Mouse (Mus musculus) erythroblast, adult 5-6 weeks (primary cell): ENCODE data around the gene Znrf3. TPM values are rescaled to one million over a fixed set of nuclear protein-coding genes. Genes with fewer than 3 reads are reported as not detected.

Experiments used
- ATAC-seq: replicated peaks from 2 replicates; pipeline ENCODE4 v1.8.0; 2016; ENCODE audit warnings: moderate number of reproducible peaks, mild to moderate bottlenecking, moderate TSS enrichment, inconsistent platforms; ENCODE audit not compliant: poor library complexity, low FRiP score, severe bottlenecking
- total RNA-seq, 2 experiments: library from RNA; stranded (forward) in 1 of 2; stranded (reverse) in 1 of 2; fragments of 150-400 nt in 1 of 2; fragments of 200-764, 138-1000 nt in 1 of 2; gene quantifications; 2 replicates each; pipeline versions ENCODE4 v1.2.3 to v1.2.4; 2015 to 2017; ENCODE audit warnings: low replicate concordance in 2 of 2

Gene Znrf3
- total RNA-seq, 2 experiments from 2014 or later, result 0.34 to 0.96 TPM

DNA sequence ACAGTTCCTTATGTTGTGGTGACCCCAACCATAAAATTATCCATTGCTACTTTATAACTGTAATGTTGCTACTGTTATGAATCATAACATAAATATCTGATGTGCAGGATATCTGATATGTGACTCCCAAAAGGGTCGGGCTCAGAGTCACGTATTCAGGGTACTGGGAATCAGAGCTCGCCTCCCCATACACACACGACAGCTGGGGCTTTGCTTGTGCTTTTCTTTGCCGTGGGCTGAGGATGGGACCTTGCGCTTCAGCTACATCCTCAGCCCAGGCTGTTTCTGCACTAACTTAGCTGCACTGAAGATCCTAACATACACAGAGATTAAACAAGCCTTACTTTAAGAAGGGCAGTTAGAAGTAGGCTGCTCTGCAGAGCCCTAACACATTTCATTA is 193.5 kb downstream of the Znrf3 start:
- ATAC-seq, result no peak

DNA sequence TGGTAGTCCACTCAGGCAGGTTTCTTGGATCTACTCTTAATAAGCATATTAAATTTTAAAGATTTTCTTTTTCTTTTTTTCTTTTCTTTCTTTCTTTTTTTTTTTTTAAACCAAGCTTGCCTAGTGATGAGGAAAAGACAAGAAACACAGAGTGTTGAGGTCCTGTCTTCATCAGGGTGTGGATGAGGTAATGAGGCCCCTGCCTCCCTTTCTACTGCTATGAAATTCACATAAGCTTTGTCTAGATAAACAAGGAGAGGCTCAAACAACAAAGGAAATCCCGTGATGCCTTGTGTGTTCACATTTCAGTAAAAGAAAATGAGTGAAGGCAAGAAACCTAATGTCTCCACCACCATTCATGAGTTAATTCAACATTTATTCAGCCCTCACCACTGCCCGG is 196.4 kb downstream of the Znrf3 start:
- ATAC-seq, result no peak

DNA sequence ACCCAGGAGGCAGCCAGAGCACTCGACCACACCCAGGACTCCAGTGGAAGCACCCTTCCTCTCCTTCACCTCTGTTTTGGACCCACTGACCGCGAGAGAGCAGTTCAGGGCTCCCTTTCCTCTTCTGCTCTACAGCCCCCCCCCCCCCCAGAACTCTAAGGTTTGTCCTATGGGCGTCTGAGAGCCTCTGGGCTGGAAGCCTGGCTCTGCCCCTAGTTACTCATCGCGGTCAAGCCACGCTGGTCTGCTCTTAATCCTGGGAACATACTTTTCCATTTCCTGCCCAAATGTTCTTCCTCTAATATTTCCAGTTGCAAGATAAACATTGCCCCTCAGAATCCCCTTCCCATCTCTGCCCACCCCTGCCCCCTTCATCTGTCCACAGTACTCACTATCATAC is 199.2 kb downstream of the Znrf3 start:
- ATAC-seq, result no peak

DNA sequence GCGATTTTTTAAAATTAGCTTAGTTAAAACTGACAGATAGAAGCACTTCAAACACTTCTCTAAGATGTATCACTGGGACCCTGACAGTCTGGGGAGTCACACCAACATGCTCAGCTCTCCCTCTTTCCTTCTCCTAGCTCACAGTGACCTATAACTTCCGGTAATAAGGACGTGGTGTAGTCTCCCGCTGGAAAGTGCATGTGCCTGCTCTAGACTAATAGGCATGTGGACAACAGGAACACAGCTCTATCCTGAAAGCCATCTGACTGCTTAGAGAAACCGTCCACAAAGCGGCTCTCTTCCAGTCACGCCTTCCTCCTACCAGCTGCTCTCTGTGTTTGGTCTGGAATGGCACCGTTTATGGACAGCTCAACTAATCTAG is 199.9 kb downstream of the Znrf3 start:
- no peak for ATAC-seq

DNA sequence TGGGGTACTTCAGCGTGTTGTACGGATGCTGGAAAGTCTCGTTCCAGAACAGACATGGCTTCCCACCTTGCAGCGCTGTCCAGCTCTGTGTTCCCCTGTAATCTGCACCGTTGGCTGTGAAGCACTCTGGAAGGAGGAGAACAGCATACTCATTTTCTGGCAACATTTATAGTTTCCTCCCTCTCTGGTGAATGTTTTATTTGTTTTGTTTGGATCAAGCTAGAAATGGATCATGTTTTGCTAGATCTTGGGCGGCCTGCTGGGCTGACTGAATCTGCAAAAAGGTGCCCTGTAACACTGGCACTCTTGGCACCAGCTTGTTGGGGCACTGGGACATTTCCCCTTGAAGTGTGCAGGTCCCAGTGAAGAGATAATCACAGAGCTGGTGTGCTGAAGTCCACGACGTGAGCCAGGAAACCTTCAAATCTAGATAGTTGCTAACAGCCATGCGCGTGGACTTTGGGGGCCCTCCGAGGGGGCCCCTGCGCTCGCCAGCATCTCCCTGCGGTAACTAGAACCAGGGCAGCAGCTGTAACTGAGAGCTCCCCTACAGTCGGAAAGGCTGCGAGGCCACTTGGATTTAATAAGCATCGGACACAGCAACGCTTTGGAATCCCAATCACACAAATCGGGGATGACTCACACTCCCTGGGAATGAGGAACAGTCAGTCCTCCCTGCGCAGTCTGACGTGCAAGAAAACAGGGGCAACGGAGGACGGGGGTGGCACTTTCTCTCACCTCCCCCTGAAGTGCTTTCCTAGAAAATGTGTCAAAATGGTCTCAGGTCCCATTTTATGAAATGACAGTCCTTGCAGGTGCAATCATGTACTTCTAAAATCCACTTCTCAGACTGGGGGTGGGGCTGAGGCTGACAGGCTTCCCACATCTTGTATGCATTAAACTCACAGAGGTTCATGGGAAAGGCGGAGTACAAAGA is 200.6 kb downstream of the Znrf3 start:
- ATAC-seq, result no peak

DNA sequence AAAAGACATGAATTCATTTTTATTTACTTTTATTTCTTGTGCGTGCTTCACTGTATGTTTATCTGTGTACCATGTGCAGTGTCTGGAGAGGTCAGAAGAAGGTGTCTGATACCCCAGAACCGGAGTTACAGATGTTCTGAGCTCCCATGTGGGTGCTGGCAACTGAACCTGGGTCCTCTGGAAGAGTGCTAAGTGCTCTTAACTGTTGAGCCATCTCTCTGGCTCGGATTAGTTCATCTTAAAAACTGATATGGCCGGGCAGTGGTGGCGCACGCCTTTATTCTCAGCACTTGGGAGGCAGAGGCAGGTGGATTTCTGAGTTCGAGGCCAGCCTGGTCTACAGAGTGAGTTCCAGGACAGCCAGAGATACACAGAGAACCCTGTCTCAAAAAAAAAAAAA is 201.4 kb downstream of the Znrf3 start:
- ATAC-seq, result no peak

DNA sequence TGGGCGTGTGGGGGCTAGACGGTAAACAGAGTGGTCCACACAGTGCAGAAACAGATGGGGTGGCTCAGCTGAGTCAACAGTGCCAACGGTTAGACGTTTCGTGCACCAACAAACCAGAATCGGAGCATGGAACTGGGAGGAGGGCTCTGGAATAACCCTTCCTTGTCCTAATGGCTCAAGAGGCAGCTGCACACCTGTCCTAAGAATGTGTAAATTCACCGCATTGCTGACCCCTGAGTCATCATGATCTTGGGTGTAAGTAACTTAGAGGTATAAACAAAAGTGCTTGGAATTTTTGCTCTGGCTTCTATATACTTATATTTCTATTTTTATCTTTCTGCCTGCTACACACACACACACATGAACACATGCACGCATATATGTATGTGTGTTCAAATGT is 202.5 kb downstream of the Znrf3 start:
- ATAC-seq, result no peak

DNA sequence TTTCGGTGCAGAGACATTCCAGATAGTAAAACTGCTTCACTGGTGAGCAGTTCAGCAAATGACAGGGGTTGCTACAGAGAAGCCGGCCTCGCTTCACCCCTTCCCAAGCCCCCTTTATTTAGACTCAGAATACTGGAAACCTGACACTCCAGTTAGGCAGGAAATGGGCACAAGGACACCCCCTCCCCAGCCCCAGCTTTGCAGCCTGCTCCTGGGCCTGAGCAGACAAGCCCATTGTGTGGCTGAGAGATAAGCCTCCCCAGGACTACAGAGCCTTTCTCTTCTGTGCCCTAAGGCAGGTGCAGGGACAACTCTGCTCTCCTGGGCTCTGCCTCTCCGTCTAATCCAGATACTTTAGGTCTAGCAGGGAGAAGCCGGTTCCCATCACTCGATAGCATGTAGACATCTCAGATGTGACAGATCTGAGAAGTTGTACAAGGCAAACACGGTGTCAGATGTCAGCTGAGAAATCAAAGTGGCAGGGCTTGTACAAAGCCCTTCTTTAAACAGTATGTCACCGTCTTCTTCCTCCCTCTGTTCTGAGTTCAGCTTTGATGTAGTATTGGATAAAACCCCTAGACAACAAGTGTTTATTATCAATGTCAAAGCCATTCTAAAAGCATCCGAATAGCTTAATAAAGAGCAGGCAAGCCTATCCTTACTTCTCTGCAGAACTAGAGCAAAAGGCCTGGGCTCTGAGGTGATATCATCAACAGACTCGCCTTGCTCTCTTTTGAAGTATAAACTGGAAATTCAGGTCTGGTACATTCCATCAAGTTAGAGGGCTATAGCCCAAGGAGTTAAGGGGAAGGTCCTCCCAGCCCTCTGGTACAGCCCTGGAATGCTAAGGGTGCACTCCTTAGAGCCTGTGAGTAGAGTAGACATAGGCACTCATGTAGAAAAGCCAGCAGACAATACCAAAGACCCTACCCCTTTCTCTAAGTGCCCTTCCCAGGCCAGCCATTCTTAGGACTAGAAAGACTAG is 204.6 kb downstream of the Znrf3 start:
- no peak for ATAC-seq

Other genes starting within 250 kb of the Znrf3 start
- 0.38 TPM in 1 of 2 replicates, not detected in the other for gene Kremen1, start 183.3 kb downstream of the Znrf3 start, total RNA-seq (2015; ENCODE audit: low replicate concordance)
- gene Kremen1, start 183.3 kb downstream of the Znrf3 start, total RNA-seq (2017; ENCODE audit: low replicate concordance), result 0.70 and 1.1 TPM in 2 replicates
- gene Xbp1, start 75.8 kb upstream of the Znrf3 start, total RNA-seq (2015; ENCODE audit: low replicate concordance), result 68.1 and 83.8 TPM in 2 replicates
- gene Xbp1, start 75.8 kb upstream of the Znrf3 start, total RNA-seq (2017; ENCODE audit: low replicate concordance), result 42.5 and 50.8 TPM in 2 replicates
- gene Ccdc117, start 97.3 kb upstream of the Znrf3 start, total RNA-seq (2015; ENCODE audit: low replicate concordance), result 2.7 and 5.6 TPM in 2 replicates
- 9.5 and 10.4 TPM in 2 replicates for gene Ccdc117, start 97.3 kb upstream of the Znrf3 start, total RNA-seq (2017; ENCODE audit: low replicate concordance)
- 0.63 TPM in 1 of 2 replicates, not detected in the other for gene Ankrd36, start 124.8 kb upstream of the Znrf3 start, total RNA-seq (2015; ENCODE audit: low replicate concordance)
- gene Ankrd36, start 124.8 kb upstream of the Znrf3 start, total RNA-seq (2017; ENCODE audit: low replicate concordance), result 4.6 TPM in 2 replicates